14 mouse cellular contexts compared by ENCODE assay signal in genomic region chr6:143690866-143691265, GRCm38 (mm10).
DNase-seq lines count a peak whose midpoint lies in the region; ATAC-seq and TF ChIP-seq lines count a peak whose summit lies in the region.
"Had no signal": no experiment of that assay in that cellular context is flagged by ENCODE, and none has a peak within 500 bp of the region (broad histone marks: within the 10 kb centered on the region; RNA-seq: fewer than 3 reads in every experiment).

No protein-coding gene starts in this region.

- H3K27me3 ChIP-seq in liver, adult 2 months (ENCODE audit: control insufficient read depth, insufficient read depth, low read length) = no peaks in the 10 kb centered on the region
- no peaks in the 10 kb centered on the region for H3K27me3 ChIP-seq in liver, embryonic 12.5 days (replicated peaks)
- no peaks in the 10 kb centered on the region for H3K27me3 ChIP-seq in kidney, embryonic 14.5 days (ENCODE audit: control insufficient read depth, insufficient read depth, low read length)
- H3K27me3 ChIP-seq: CH12.LX; forebrain, embryonic 12.5 days; stomach, embryonic 15.5 days had no signal

- no peaks in the 10 kb centered on the region; the same call in 1 of the 2 replicates for H3K4me1 ChIP-seq in liver, adult 2 months (ENCODE audit: control insufficient read depth, insufficient read depth, low read length)
- H3K4me1 ChIP-seq in liver, embryonic 12.5 days = no peaks in the 10 kb centered on the region
- H3K4me1 ChIP-seq in kidney, embryonic 14.5 days (ENCODE audit: control insufficient read depth, insufficient read depth, low read length) = no peaks in the 10 kb centered on the region
- H3K4me1 ChIP-seq: forebrain, embryonic 12.5 days; neural tube, embryonic 15.5 days; stomach, embryonic 15.5 days had no signal

- no peaks in the 10 kb centered on the region for H3K79me2 ChIP-seq in liver, adult 2 months (ENCODE audit: control insufficient read depth, insufficient read depth, low read length)

- H3K9me3 ChIP-seq in liver, embryonic 12.5 days (replicated peaks) = no peaks in the 10 kb centered on the region
- H3K9me3 ChIP-seq in kidney, embryonic 14.5 days (ENCODE audit: control insufficient read depth, low read length) = no peaks in the 10 kb centered on the region
- H3K9me3 ChIP-seq: forebrain, embryonic 12.5 days; neural tube, embryonic 15.5 days; stomach, embryonic 15.5 days had no signal

- WGBS in liver, adult 2 months = 27% methylated on average over 6 of the region's 6 CpGs
- 72% methylated on average over 6 of the region's 6 CpGs for WGBS in liver, embryonic 12.5 days (ENCODE audit: insufficient replicate concordance)
- 79% methylated on average over 6 of the region's 6 CpGs for WGBS in kidney, embryonic 14.5 days

- TF ChIP-seq CTCF in liver, adult 2 months (IDR thresholded peaks at IDR 0.05; ENCODE audit: low read depth, low read length) = no peak

- DNase-seq in cerebellum, postnatal 36 days = peak; percentile 37 to 47
- peak; percentile 42 for DNase-seq in liver, adult 2 months (ENCODE audit: extremely low read depth, low read depth, low spot score)
- peak; percentile 81 for DNase-seq in adipocyte (ENCODE audit: low spot score)
- peak; percentile 13 for DNase-seq in gastrocnemius, postnatal 10 days
- DNase-seq in thymus, postnatal 14 days = no peak
- DNase-seq: right cerebral cortex, postnatal 25 days; thymus, postnatal 4 days had no signal

- no peak overlapping the region for H3K4me3 ChIP-seq in liver, adult 2 months (ENCODE audit: insufficient read depth, low read depth, low read length)
- H3K4me3 ChIP-seq in liver, embryonic 12.5 days = no peak overlapping the region
- H3K4me3 ChIP-seq in kidney, embryonic 14.5 days (ENCODE audit: low read length) = no peak overlapping the region
- H3K4me3 ChIP-seq: forebrain, embryonic 12.5 days; neural tube, embryonic 15.5 days; stomach, embryonic 15.5 days had no signal

- H3K9ac ChIP-seq in liver, adult 2 months (ENCODE audit: low read depth, low read length) = no peak overlapping the region
- no peak overlapping the region for H3K9ac ChIP-seq in liver, embryonic 12.5 days
- no peak overlapping the region for H3K9ac ChIP-seq in kidney, embryonic 14.5 days (ENCODE audit: low read depth, low read length)
- H3K9ac ChIP-seq: forebrain, embryonic 12.5 days; neural tube, embryonic 15.5 days; stomach, embryonic 15.5 days had no signal

- no peak for TF ChIP-seq POLR2A in liver, adult 2 months (IDR thresholded peaks at IDR 0.05; ENCODE audit: extremely low read depth, insufficient read depth, low read length)

- no peaks in the 10 kb centered on the region for H3K36me3 ChIP-seq in liver, adult 2 months (ENCODE audit: control insufficient read depth, insufficient read depth, low read length)
- no peaks in the 10 kb centered on the region for H3K36me3 ChIP-seq in liver, embryonic 12.5 days
- no peaks in the 10 kb centered on the region for H3K36me3 ChIP-seq in kidney, embryonic 14.5 days (ENCODE audit: control insufficient read depth, insufficient read depth, low read length)
- H3K36me3 ChIP-seq: forebrain, embryonic 12.5 days; neural tube, embryonic 15.5 days; stomach, embryonic 15.5 days had no signal

- H3K27ac ChIP-seq in liver, adult 2 months (replicated peaks; ENCODE audit: insufficient read depth, low read depth, low read length) = no peak overlapping the region
- H3K27ac ChIP-seq in liver, embryonic 12.5 days = no peak overlapping the region
- H3K27ac ChIP-seq in kidney, embryonic 14.5 days (ENCODE audit: low read depth, low read length) = no peak overlapping the region
- H3K27ac ChIP-seq: forebrain, embryonic 12.5 days; neural tube, embryonic 15.5 days; stomach, embryonic 15.5 days had no signal

- ATAC-seq in cerebellum, adult (ENCODE audit: insufficient number of reproducible peaks, low FRiP score, low TSS enrichment) = no peak
- ATAC-seq in liver, embryonic 12.5 days = no peak
- no peak for ATAC-seq in kidney, embryonic 14.5 days (ENCODE audit: low FRiP score, low TSS enrichment)

- H3K4me2 ChIP-seq in liver, embryonic 12.5 days = no peak overlapping the region
- no peak overlapping the region for H3K4me2 ChIP-seq in kidney, embryonic 14.5 days (replicated peaks; ENCODE audit: low read depth, low read length)
- H3K4me2 ChIP-seq: forebrain, embryonic 12.5 days; neural tube, embryonic 15.5 days; stomach, embryonic 15.5 days had no signal
